Mouse (Mus musculus) neural tube, embryonic 11.5 days (tissue): ENCODE data around the gene Astn1. TPM values are rescaled to one million over a fixed set of nuclear protein-coding genes. Genes with fewer than 3 reads are reported as not detected.

Source experiments
- ATAC-seq: fragments of 200-750 bp; cut with Nextera tagmentation; 2 replicates; pipeline ENCODE4 v1.8.0; 2017; ENCODE audit warnings: moderate number of reproducible peaks, mild to moderate bottlenecking, moderate TSS enrichment, moderate library complexity; ENCODE audit not compliant: insufficient read depth, low FRiP score, low TSS enrichment
- DNase-seq: peaks from one replicate; pipeline ENCODE4 v3.0.0-alpha.2; 2015; ENCODE audit warnings: low spot score
- H3K27ac ChIP-seq: fragments of 300-500 bp; sonication (generic); 2 replicates; pipeline ENCODE4 v1.5.1; 2014; ENCODE audit warnings: low read depth, mild to moderate bottlenecking, low read length
- H3K27me3 ChIP-seq: fragments of 300-500 bp; sonication (generic); 2 replicates; pipeline ENCODE4 v1.6.1; 2014; ENCODE audit warnings: mild to moderate bottlenecking, low read length, mixed read lengths; ENCODE audit not compliant: control insufficient read depth, insufficient read depth
- H3K36me3 ChIP-seq: fragments of 300-500 bp; sonication (generic); 2 replicates; pipeline ENCODE4 v1.6.1; 2014; ENCODE audit warnings: mild to moderate bottlenecking, low read length, moderate library complexity, mixed read lengths; ENCODE audit not compliant: control insufficient read depth, insufficient read depth
- H3K4me1 ChIP-seq: fragments of 300-500 bp; sonication (generic); 2 replicates; pipeline ENCODE4 v1.6.1; 2014; ENCODE audit warnings: low read length, mixed read lengths; ENCODE audit not compliant: control insufficient read depth, insufficient read depth
- H3K4me2 ChIP-seq: fragments of 300-500 bp; sonication (generic); 2 replicates; pipeline ENCODE4 v1.6.1; 2014; ENCODE audit warnings: low read depth, mild to moderate bottlenecking, moderate library complexity
- H3K4me3 ChIP-seq: fragments of 300-500 bp; sonication (generic); 2 replicates; pipeline ENCODE4 v1.5.1; 2014; ENCODE audit warnings: low read depth, low read length
- H3K9ac ChIP-seq: fragments of 300-500 bp; sonication (generic); 2 replicates; pipeline ENCODE4 v1.6.1; 2014; ENCODE audit warnings: mild to moderate bottlenecking, low read length
- H3K9me3 ChIP-seq: fragments of 300-500 bp; sonication (generic); 2 replicates; pipeline ENCODE4 v1.6.1; 2016; ENCODE audit warnings: low read length; ENCODE audit not compliant: control insufficient read depth
- WGBS: fragments of 180-500 bp; shearing (Covaris S2); extraction: QIAGEN DNeasy Blood & Tissue Kit; methylation state at CpG from one replicate; pipeline ENCODE4 v1.1.7; 2014; 5-methylcytosine and 5-hydroxymethylcytosine counted together
- polyA plus RNA-seq: library from polyadenylated mRNA; unstranded; fragments of >200 nt; fragmentation: Nextera tagmentation; extraction: Ambion mirVana; gene quantifications from 2 replicates; pipeline ENCODE4 v1.2.1, GENCODE M21; 2014

The Astn1 gene
- polyA plus RNA-seq, 1 experiment from 2014 or later, result 15.8 TPM

DNA sequence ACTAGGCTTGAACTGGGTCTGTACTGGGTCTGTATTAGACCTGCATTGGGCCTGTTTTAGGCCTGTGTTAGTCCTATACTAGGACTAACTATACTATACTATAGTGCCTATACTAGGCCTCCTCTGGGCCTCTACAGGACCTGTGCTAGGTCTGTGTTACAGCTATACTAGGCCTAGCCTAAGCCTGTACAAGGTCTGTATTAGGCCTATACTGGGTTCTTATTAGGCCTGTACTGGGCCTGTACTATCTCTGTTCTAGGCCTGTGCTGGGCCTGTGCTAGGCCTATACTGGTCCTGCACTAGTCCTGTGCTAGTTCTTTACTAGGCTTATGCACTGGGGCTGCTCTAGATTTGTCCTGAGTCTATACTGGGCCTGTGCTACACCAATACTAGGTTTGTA is 90.6 kb downstream of the Astn1 start:
- Histone ChIP-seq H3K27ac (no peak overlapping the region), H3K4me3 (no peak overlapping the region), H3K36me3 (no peaks in the 10 kb centered on the region), H3K27me3 (no peaks in the 10 kb centered on the region), H3K4me2 (no peak overlapping the region), H3K9ac (no peak overlapping the region), H3K9me3 (no peaks in the 10 kb centered on the region), H3K4me1 (no peaks in the 10 kb centered on the region)
- ATAC-seq (no peak), DNase-seq (no peak)

DNA sequence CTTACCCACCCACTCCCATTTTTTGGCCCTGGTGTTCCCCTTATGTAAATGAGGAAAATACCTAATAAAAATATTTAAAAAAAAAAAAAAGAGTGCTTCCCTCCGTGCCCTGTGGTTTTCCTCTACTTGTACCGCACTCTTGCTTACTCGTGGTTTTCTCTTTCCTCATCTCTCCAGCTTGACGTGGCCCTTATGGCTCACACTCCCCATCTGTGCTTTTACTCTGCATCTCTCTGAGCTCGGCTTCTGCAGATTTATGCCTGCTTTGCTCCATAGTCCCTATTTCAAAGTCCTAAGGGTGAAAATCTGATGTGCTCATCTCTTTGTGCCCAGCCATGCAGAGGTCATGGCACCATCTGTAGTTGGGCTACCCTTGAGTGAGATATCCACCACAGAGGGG is 91.5 kb downstream of the Astn1 start:
- Histone ChIP-seq H3K36me3 (no peaks in the 10 kb centered on the region), H3K4me2 (no peak overlapping the region), H3K4me1 (no peaks in the 10 kb centered on the region), H3K9me3 (no peaks in the 10 kb centered on the region), H3K4me3 (no peak overlapping the region), H3K27me3 (no peaks in the 10 kb centered on the region), H3K9ac (no peak overlapping the region), H3K27ac (no peak overlapping the region)
- 88% methylated on average over 5 of the region's 5 CpGs for WGBS
- no peak for DNase-seq
- no peak for ATAC-seq

DNA sequence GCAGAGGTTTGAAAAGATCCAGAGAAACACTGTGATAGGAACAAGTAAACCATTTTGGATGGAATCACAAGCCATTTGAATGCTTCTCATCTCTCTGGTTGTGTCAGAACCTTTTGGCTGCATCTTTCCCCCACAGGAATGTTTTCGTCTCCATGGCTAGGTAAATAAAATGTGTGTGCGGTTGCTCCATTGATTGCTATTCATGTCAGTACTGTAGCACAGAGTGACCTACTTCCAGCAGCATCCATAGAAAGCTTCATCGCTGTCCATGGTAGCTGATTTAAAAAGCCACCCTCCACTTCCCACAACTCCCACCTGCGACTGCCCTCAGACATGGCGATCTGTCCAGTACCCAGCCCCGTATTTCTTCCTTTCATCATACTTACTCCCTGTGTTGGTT is 101.9 kb downstream of the Astn1 start:
- Histone ChIP-seq H3K27ac (no peak overlapping the region), H3K4me1 (no peaks in the 10 kb centered on the region), H3K36me3 (no peaks in the 10 kb centered on the region), H3K27me3 (no peaks in the 10 kb centered on the region), H3K4me3 (no peak overlapping the region), H3K9me3 (no peaks in the 10 kb centered on the region), H3K9ac (no peak overlapping the region), H3K4me2 (no peak overlapping the region)
- 79% methylated on average over 6 of the region's 6 CpGs for WGBS
- no peak for DNase-seq
- ATAC-seq, result no peak

DNA sequence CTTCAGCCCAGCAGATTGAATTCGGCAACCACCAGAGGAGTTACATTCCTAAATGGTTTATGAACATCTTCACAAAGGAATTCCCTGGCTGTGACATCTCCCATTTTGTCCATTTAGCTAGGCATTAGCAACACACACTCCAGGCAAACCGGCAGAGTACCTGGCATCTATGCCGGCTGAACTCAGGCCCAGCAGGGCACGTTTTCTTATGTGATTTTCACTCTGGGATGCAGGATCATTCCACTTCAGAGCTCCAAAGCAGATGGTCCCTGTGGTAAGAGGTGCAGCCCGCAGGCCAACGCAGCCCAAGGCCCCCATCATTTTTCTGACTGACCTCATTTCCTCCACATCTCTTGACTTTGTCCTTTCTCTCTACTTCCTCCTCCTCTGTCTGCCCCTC is 103.2 kb downstream of the Astn1 start:
- no peaks in the 10 kb centered on the region for H3K4me1 ChIP-seq
- no peak overlapping the region for H3K4me3 ChIP-seq
- no peak overlapping the region for H3K4me2 ChIP-seq
- H3K9me3 ChIP-seq, result no peaks in the 10 kb centered on the region
- no peak overlapping the region for H3K27ac ChIP-seq
- DNase-seq (no peak), ATAC-seq (no peak)
- H3K27me3 ChIP-seq, result no peaks in the 10 kb centered on the region
- H3K9ac ChIP-seq, result no peak overlapping the region
- H3K36me3 ChIP-seq, result no peaks in the 10 kb centered on the region
- WGBS, result 67% methylated on average over 6 of the region's 6 CpGs

DNA sequence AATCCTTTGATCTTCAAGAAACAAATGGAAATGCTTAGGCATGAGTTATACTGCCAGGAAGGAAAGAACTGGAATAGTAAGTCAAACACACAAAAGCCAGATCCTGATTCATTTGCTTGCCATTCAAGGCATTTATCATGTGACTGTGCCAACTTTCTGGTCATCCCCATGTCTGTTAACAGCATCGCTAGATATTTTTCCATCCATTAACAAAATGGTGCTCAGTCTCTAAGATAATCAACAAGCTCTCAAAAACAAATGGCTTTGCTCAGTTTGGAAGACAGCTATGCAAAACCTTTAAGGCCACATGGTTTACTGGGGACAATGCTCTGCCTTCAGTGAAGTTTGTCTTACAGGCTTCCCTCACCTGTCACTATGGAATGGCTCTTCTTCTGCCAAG is 115.8 kb downstream of the Astn1 start:
- no peak overlapping the region for H3K27ac ChIP-seq
- ATAC-seq, result no peak
- no peak for DNase-seq
- 95% methylated on average over 1 of the region's 1 CpGs for WGBS
- H3K4me1 ChIP-seq, result no peaks in the 10 kb centered on the region
- H3K9ac ChIP-seq, result no peak overlapping the region
- no peaks in the 10 kb centered on the region for H3K27me3 ChIP-seq
- H3K4me3 ChIP-seq, result no peak overlapping the region
- H3K36me3 ChIP-seq, result no peaks in the 10 kb centered on the region
- no peaks in the 10 kb centered on the region for H3K9me3 ChIP-seq
- no peak overlapping the region for H3K4me2 ChIP-seq

DNA sequence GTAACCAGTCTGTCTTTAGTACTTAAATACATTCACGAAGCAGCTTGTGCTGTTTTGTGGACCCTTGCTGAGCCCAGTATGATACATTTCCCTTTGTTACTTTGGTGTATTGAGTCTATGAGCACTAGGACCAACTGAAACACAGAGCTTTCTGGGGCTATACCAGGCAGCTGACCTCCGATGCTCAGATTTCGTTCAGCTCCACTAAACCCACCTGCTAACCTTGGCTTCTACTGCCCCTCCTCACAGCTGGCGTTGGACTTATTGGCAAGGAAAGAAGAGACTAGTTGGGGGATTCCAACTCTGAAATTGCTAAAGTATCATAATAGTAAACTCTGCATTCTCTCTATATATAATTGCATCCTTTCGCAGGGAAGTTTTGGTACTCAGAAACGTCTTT is 118.2 kb downstream of the Astn1 start:
- ATAC-seq (no peak), DNase-seq (no peak)
- Histone ChIP-seq H3K27me3 (no peaks in the 10 kb centered on the region), H3K4me1 (no peaks in the 10 kb centered on the region), H3K4me3 (no peak overlapping the region), H3K9ac (no peak overlapping the region), H3K4me2 (no peak overlapping the region), H3K27ac (no peak overlapping the region), H3K36me3 (no peaks in the 10 kb centered on the region), H3K9me3 (no peaks in the 10 kb centered on the region)
- WGBS, result 82% methylated on average over 6 of the region's 6 CpGs

DNA sequence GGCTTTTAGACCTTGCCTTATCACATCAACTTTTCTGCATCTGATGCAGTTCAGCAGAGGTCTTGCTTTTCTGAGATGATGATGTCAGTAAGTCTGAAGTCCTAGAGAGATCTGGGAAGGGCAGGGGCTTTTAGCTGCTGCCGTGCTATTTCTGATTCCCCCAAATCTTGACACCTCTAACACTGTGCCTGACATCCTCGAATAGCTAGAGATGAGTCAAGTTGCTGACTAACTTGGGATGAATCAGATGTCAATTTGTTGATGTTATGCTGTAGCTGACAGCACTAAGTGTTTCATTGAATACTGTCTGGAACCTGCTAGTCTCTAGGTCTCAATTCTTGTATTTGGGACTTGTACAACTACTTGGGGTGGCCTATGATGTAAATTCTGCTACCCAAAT is 121.7 kb downstream of the Astn1 start:
- H3K4me3 ChIP-seq, result no peak overlapping the region
- WGBS, result 91% methylated on average over 2 of the region's 2 CpGs
- no peak overlapping the region for H3K4me2 ChIP-seq
- no peaks in the 10 kb centered on the region for H3K9me3 ChIP-seq
- no peak overlapping the region for H3K9ac ChIP-seq
- no peak overlapping the region for H3K27ac ChIP-seq
- DNase-seq, result no peak
- H3K27me3 ChIP-seq, result no peaks in the 10 kb centered on the region
- no peaks in the 10 kb centered on the region for H3K4me1 ChIP-seq
- no peak for ATAC-seq
- no peaks in the 10 kb centered on the region for H3K36me3 ChIP-seq

DNA sequence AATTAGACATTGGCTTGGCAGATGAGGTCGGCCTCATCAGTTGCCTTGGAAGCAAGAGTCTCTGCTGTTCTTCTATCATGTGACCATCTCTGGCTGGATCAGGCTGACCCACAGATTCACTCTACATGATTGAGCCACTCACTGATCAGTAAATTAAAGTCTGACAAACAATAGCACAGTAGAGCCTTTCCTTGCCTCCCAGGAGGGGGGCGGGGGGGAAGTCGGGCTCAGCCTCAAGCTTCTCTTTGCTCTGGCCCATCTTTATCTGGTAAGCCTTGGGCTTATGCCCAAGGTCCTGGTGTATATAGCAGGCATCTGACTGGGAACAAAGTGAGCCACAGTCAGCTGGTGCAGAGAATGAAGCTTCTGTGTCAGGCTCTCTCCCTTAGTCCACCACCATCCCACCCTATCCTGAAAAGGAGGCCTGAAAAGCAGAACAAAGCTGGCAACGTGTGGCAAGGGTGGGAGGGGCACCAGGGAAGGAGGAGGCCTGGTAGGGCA is 127.5 kb downstream of the Astn1 start:
- ATAC-seq (peak; percentile 74), DNase-seq (peak; percentile 27)
- Histone ChIP-seq H3K4me3 (no peak overlapping the region), H3K36me3 (no peaks in the 10 kb centered on the region), H3K27ac (no peak overlapping the region; the same call in 1 of the 2 replicates), H3K9me3 (no peaks in the 10 kb centered on the region), H3K4me2 (no peak overlapping the region), H3K27me3 (no peaks in the 10 kb centered on the region), H3K9ac (0 out of 2 replicates have a peak overlapping the region, but pooled peaks have one; percentile 3), H3K4me1 (peaks cover 9% of the 10 kb centered on the region)
- WGBS, result 33% methylated on average over 4 of the region's 4 CpGs

DNA sequence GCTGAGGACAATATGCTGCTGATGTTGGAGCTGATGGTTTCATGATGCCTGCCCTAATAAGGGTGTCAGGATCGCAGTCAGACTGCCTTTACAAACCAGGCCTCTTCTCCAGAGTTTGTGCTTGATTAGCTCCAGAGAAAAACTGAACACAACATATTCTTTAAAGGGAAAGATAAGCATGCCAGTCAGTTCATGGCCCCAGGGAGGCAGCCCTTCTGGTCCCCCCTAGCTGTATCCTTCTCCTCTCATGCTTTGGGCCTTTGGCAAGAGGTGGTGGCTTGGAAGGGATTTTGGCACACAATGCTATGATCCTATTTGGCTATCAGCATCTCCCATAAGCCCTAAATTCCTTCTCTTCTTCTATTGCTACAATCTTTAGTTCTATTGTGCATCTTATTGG is 128.1 kb downstream of the Astn1 start:
- Histone ChIP-seq H3K4me1 (peaks cover 9% of the 10 kb centered on the region), H3K36me3 (no peaks in the 10 kb centered on the region), H3K27me3 (no peaks in the 10 kb centered on the region), H3K27ac (no peak overlapping the region), H3K9me3 (no peaks in the 10 kb centered on the region), H3K4me2 (no peak overlapping the region), H3K9ac (no peak overlapping the region), H3K4me3 (no peak overlapping the region)
- ATAC-seq (no peak), DNase-seq (no peak)
- WGBS, result 39% methylated on average over 1 of the region's 1 CpGs
